Mouse (Mus musculus): ENCODE results near the gene Ubxn6.

The Ubxn6 gene

DNA sequence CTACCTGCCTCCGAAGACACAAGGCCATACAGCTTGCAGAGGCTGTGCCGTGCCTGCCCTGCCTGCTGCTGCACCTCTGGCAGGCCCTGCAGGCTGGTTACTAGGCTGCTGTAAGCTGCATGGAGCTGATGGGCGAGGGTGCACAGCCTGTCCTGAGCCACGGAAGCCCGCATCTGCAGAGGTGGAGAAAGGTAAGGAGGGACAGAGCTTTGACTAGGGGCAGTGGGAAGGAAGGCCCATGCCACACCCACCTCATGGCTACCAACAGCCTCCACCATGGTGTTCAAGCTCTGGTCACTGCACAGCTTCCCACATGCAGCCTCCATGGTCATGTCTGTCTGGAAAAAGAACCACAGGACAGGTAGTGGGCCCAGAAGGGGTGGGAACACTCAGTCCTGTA is 27.3 kb upstream of the Ubxn6 start:
- no peak for DNase-seq (ENCODE audit: low read depth, low spot score)

DNA sequence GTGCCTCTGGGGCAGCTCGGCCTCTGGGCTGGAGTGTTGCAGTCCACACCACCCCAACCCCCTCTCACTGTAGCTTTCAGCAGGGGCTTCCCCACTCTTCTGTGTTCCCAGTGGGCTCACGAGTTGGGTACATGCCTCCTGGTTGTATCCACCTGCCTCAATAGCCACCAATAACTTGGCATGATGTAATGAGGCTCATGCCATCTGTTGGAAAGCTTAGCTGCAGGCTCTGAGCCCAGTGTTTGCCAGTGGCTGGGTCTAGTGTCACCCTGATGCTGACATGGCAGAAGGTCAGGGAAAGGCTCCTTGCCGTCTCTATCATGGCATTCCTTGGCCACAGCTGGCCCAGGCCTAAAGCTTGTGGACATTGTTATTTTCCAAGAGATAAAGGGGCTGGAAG is 26.0 kb upstream of the Ubxn6 start:
- no peak for DNase-seq (ENCODE audit: low read depth, low spot score)

DNA sequence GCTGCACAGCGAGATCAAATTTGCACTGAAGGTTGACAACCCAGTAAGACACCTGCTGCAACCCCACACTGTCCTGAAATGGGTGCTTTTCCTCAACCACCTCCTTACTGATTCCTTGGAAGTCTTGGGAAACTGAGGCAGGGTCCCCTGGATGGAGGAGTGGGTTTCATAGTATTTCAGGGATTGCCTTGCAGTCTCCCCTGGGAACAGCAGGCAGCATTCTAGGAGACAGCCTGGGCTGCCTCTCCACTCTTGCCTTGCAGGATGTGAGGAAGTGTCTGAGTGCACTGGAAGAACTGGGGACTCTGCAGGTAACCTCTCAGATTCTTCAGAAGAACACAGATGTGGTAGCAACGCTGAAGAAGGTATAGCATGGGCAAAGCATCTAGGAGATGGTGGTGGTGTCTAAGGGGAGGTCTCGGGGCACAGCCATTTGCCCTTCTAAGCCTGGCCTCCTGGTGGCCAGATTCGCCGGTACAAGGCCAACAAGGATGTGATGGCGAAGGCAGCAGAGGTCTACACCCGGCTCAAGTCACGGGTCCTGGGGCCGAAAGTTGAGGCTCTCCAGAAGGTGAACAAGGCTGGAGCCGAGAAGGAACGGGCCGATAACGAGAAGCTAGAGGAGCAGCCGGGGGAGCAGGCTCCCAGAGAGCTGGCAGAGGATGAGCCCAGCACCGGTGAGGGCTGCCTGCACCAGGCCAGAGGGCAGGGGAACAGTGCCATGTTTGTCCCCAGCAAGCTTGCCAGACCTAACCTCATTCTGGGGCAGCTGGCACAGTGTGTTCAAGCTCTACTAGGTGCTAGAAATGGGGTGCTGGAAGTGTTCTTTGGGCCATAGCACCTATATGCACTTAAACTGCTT is 24.1 kb upstream of the Ubxn6 start:
- DNase-seq (ENCODE audit: low read depth, low spot score): no peak

- DNase-seq (ENCODE audit: low read depth, low spot score): no peak
These were observed 23.4 kb upstream of the Ubxn6 start for GRCm38 (mm10) chr17:56098180-56098579.

DNA sequence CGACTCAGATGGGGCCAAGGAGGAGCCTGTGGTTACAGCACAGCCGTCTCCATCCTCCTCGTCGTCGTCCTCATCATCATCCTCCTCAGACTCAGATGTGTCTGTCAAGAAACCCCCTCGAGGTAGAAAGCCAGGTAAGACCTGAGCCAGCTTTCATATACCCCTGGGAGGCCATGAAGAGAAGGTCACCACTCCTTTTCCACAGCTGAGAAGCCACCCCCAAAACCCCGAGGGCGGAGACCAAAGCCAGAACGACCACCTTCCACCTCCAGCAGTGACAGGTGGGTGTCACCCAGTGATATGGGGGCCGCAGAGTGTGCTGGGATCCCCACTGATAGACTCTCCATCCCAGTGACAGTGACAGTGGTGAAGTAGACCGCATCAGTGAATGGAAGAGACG is 22.1 kb upstream of the Ubxn6 start:
- no peak for DNase-seq (ENCODE audit: low read depth, low spot score)

DNA sequence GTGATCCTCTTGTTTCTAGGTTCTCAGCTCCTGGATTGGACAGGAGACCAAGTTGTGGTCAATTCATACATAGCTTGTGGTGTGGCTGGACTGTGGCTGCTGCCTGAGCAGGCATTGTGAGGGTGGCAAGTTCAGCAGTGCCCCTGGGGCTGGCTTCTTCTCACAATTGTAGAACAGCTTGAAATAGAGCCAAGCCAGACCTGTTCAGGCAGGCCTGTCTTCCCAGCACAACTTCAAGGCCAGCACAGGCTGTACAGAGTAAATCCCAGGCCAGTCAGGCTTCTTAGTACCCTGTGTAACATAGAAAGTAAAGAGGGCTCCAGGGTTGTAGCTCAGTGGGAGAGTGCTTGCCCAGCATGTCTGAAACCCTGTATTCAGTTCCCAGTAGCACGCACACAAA is 18.0 kb upstream of the Ubxn6 start:
- DNase-seq (ENCODE audit: low read depth, low spot score): no peak

- no peak for DNase-seq (ENCODE audit: low read depth, low spot score)
These were observed 17.5 kb upstream of the Ubxn6 start for GRCm38 (mm10) chr17:56092312-56092711.

DNA sequence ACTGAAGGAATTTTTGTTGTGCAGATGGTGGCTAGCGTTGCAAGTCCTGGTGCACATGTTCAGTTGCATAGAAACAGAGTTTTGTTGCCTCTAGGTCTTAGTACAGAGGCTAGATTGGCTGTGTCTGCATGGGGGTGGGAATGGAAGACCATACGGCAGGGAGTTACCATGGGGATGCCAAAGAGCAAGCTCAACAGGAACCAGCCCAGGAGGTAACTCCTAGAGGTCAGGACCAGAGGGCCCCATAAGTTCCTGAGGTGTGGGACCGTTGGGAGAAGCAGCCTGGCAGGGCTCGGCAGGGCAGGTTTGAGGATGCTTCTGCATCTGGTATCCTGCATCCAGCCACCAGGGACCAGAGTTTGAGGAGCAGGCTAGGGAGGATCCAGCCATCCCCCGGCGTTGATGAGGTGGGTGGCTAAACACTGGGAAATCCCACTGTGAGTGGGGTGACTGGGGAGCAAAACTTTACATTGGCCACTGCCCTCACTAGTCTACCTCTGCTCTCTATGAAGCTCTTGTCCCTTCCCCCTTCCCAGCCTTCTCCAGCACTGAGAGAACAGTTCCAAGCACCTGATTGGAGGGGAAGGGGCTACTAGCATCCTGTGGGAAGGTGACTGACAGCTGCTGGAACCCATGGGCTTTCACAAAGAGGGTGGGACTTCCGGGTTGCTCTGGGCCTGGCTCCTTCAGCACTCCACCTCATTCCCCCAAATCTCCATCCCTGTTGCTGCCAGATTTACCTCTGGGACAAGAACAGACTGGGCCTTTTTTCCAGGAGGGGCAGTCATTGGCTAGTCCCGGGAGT is 6.2 kb upstream of the Ubxn6 start:
- DNase-seq (ENCODE audit: low read depth, low spot score): peak; percentile 24

GRCm38 (mm10) chr17:56079921-56080320 is 5.1 kb upstream of the Ubxn6 start:
- DNase-seq (ENCODE audit: low read depth, low spot score): no peak

DNA sequence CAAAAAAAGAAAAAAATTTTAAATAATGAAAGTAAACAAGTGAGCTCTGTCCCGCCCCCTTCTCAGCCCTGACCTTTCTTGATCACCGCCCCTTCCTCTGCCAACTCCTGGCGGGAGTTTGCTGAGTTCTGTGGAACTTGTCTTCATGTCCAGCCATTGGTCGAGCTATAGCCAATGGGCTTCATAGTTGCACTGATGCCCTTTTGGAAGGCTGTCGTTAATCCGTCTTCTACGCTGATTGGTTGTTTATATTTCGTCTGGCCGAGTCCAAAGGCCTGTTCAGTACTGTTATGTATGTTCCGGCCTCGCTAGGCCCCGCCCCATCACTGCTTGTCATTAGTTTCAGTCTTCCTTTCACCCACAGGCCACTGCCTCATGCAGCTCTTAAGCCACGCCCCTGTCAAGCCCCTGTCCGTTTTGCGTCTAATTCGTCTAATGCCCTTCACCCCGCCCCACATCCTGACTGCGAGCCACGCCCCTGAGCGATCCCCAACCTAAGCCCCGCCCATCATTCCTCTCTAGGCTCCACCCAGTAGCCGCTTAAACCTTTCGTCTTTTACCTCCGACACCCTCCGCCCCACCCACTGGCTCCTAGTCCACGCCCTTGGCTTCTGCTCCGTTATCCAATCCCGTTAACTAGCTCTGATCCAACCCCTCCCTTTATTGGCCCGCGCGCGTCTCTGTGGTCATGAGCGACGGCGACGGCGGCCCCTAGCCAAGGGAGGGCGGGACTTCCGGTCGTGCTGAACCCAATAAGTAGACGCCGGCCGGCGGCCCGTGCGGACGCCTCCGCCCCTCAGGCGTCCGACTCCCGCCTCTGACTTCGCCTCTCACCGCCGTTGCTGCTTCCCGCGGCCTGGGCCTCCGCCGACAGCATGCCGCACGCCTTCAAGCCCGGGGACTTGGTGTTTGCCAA is 4.3 kb upstream of the Ubxn6 start, which contains the start of gene Hdgfl2:
Gene Hdgfl2, plus strand, starts transcription at position 755 of the 916 bp plus-strand sequence.
- DNase-seq (ENCODE audit: low read depth, low spot score): peak; percentile 99

GRCm38 (mm10) chr17:56078361-56078760 is 3.5 kb upstream of the Ubxn6 start:
- peak; percentile 28 for DNase-seq (ENCODE audit: low read depth, low spot score)

GRCm38 (mm10) chr17:56077523-56077922 is 2.7 kb upstream of the Ubxn6 start:
- no peak for DNase-seq (ENCODE audit: low read depth, low spot score)

DNA sequence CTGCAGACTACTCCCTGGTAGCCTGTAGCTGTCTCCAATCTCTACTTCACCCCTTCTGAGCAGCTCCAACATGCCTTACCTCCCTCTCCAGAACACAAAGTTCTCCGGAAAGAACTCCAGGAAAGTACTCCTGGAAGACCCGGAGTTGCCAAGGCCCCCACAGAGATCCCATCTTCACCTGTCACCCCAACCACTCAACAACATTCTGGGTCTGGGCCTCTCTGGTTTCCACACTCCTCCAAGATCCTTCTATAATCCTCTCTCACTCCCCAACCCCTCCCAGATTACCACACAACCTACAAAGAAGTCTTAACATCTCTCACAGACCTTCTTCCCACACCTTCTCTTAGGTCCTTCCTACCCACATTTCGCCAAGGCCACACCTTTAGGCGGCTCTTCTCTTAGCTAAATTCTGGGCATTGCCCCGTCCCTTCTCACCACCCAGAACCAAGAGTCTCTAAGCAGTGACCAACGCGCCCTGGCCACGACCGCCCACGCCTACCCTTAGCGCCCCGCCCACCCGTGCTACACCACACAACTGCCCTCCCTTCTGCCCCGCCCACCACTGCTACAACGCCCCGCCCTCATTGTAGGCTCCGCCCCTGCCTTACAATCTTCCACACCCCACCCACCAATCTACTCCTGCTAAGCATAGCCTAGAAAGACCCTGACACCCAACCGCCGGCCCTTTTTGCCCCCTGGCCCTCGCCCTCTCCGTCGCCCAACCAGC is 566 bp downstream of the Ubxn6 start:
- DNase-seq (ENCODE audit: low read depth, low spot score): peak; percentile 91

GRCm38 (mm10) chr17:56072243-56072642 is 2.6 kb downstream of the Ubxn6 start:
- no peak for DNase-seq (ENCODE audit: low read depth, low spot score)

GRCm38 (mm10) chr17:56071126-56071525 is 3.7 kb downstream of the Ubxn6 start:
- DNase-seq (ENCODE audit: low read depth, low spot score): no peak

- no peak for DNase-seq (ENCODE audit: low read depth, low spot score)
These were observed 5.8 kb downstream of the Ubxn6 start for GRCm38 (mm10) chr17:56069066-56069465.

DNA sequence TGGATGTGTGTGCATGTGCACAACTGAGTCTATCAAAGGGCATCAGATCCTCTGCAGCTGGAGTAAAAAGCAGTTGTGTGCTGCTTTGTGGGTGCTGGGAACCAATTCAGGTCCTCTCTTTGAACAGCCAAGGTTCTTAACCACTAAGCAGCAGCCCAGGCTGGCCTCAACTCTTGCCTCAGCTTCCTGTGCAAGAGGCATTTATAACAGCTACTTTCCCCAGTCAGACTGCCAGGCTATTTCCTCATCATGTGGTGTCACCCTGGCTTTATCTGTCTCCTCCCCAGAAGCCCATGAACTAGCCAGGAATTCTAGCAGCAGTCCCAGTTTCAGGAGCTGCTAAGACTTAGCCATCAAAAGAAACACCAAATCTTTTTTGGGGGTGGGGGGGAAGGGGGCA is 8.4 kb downstream of the Ubxn6 start:
- no peak for DNase-seq (ENCODE audit: low read depth, low spot score)

- peak; percentile 46 for DNase-seq (ENCODE audit: low read depth, low spot score)
These were observed 9.1 kb downstream of the Ubxn6 start for GRCm38 (mm10) chr17:56065715-56066114.

DNA sequence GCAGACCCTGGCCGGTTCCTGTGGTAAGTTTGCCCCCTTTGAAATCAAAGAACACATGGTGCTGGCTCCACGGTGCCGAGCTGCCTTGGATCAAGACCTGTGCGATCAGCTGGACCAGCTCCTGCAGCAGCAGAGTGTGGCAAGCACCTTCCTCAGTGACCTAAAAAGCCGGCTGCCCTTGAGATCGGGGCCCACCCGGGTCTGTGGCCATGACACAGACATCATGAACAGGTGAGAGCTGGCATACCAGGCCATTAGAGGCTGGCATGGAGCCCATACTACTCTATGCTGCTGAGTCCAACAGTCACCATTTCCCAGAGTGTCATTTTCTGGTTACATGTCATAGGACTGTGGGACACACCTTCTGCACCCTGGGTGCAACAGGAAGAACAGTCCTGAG is 12.7 kb downstream of the Ubxn6 start:
- no peak for DNase-seq (ENCODE audit: low read depth, low spot score)

DNA sequence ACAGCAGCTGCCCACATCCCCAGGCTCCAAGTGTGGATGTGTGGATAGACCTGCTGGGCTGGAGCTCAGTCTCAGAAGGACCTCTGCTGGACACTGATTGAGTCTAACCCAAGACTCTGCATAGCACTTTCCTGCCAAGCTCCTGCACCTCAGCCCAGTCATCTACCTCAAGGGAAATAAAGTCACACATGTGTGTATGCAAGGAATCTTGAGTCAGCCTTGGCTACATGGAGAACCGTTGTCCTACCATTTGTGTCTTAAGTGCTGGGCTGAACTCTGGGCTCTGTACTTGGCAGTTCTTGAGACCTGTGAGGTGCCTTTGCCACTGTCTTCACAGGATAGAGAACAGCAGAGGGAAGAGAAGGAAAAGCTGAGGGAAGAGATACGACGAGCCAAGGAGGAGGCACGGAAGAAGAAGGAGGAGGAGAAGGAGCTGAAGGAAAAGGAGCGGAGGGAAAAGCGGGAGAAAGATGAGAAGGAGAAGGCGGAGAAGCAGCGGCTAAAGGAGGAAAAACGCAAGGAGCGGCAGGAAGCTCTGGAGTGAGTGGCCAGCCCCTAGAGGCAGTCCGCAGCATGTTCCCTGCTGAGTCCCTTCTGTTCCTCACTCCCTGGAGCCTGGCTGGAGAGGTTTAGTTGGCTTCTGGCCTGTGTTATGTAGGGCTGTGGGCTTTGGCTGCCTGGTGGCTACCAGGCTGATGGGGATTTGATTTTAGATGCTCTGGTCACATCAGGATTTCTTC is 17.3 kb downstream of the Ubxn6 start:
- no peak for DNase-seq (ENCODE audit: low read depth, low spot score)
